Mouse (Mus musculus) CH12.LX (cell line): ENCODE measurements around the gene Tial1. TPM values are rescaled to one million over a fixed set of nuclear protein-coding genes. Genes with fewer than 3 reads are reported as not detected.

Source experiments
- DNase-seq: peaks from one replicate; pipeline ENCODE4 v3.0.0-alpha.2; 2013; ENCODE audit errors: extremely low read depth
- H3K27ac ChIP-seq: 2 replicates; pipeline ENCODE4 v1.5.1; 2012; ENCODE audit warnings: low read depth, mild to moderate bottlenecking, control low read depth, moderate library complexity; ENCODE audit not compliant: insufficient read depth
- H3K27me3 ChIP-seq: replicated peaks from 2 replicates; pipeline ENCODE3; 2012; ENCODE audit warnings: inconsistent platforms
- H3K36me3 ChIP-seq, 2 experiments: replicated peaks in 1 of 2; 2 replicates each; pipeline versions ENCODE3 to v1.6.1; 2012; ENCODE audit warnings: inconsistent platforms in 1 of 2, low read length in 1 of 2, mild to moderate bottlenecking in 1 of 2, mixed read lengths in 1 of 2, moderate library complexity in 1 of 2; ENCODE audit not compliant: control insufficient read depth in 1 of 2, insufficient read depth in 1 of 2
- H3K4me1 ChIP-seq, 2 experiments: 2 replicates each; pipeline ENCODE4 v1.6.1; 2012; ENCODE audit warnings: inconsistent platforms in 1 of 2, moderate library complexity in 1 of 2; ENCODE audit not compliant: insufficient read depth in 2 of 2, control insufficient read depth in 1 of 2
- H3K4me2 ChIP-seq: 2 replicates; pipeline ENCODE4 v1.6.1; 2012; ENCODE audit warnings: low read depth, mild to moderate bottlenecking, control low read depth; ENCODE audit not compliant: poor library complexity, insufficient read depth, severe bottlenecking
- H3K4me3 ChIP-seq, 3 experiments: fragments of 150-350 bp in 1 of 3; sonication (generic) in 1 of 3; replicated peaks in 1 of 3; 2 replicates each; pipeline versions ENCODE3 to v1.5.1; 2011 to 2012; ENCODE audit warnings: low read depth in 2 of 3, low read length in 2 of 3, mild to moderate bottlenecking in 2 of 3, moderate library complexity in 2 of 3, control low read depth in 1 of 3, improper control_type of control experiment in 1 of 3, inconsistent platforms in 1 of 3, mixed read lengths in 1 of 3; ENCODE audit not compliant: poor library complexity in 1 of 3
- H3K79me2 ChIP-seq: replicated peaks from 2 replicates; pipeline ENCODE4 v1.6.1; 2012; ENCODE audit warnings: mild to moderate bottlenecking, moderate library complexity; ENCODE audit not compliant: control insufficient read depth, poor library complexity, insufficient read depth, severe bottlenecking; ENCODE audit errors: extremely low read depth
- H3K9ac ChIP-seq: 2 replicates; pipeline ENCODE4 v1.6.1; 2012; ENCODE audit warnings: low read depth, mild to moderate bottlenecking, control low read depth, moderate library complexity; ENCODE audit not compliant: insufficient read depth
- H3K9me3 ChIP-seq: replicated peaks from 2 replicates; pipeline ENCODE3; 2012; ENCODE audit warnings: low read length, inconsistent platforms, mixed read lengths
- BHLHE40 ChIP-seq: IDR thresholded peaks from 2 replicates; pipeline ENCODE4 v1.6.1; 2011; ENCODE audit warnings: mild to moderate bottlenecking, low read depth, low read length, improper control_type of control experiment
- CHD1 ChIP-seq: IDR thresholded peaks from 2 replicates; pipeline ENCODE4 v1.6.1; 2012; ENCODE audit warnings: low read depth, low read length, improper control_type of control experiment, inconsistent platforms
- CHD2 ChIP-seq: IDR thresholded peaks from 2 replicates; pipeline ENCODE4 v1.6.1; 2011; ENCODE audit warnings: low read length, improper control_type of control experiment
- CTCF ChIP-seq, 2 experiments: IDR thresholded peaks in 1 of 2; conservative IDR thresholded peaks in 1 of 2; 2 replicates each; pipeline ENCODE4 v1.5.1; 2011 to 2012; ENCODE audit warnings: low read depth in 2 of 2, low read length in 2 of 2, improper control_type of control experiment in 1 of 2, inconsistent platforms in 1 of 2, mild to moderate bottlenecking in 1 of 2, moderate library complexity in 1 of 2
- E2F4 ChIP-seq: IDR thresholded peaks from 2 replicates; pipeline ENCODE4 v1.6.1; 2011; ENCODE audit warnings: low read depth, low read length, improper control_type of control experiment; ENCODE audit not compliant: insufficient replicate concordance
- EP300 ChIP-seq: IDR thresholded peaks from 2 replicates; pipeline ENCODE4 v1.6.1; 2011; ENCODE audit warnings: low read length, improper control_type of control experiment
- ETS1 ChIP-seq: conservative IDR thresholded peaks from 2 replicates; pipeline ENCODE4 v1.6.1; 2012; ENCODE audit warnings: low read depth, mild to moderate bottlenecking, inconsistent platforms, low read length, improper control_type of control experiment, moderate library complexity
- GABPA ChIP-seq: IDR thresholded peaks from 2 replicates; pipeline ENCODE4 v1.6.1; 2012; ENCODE audit warnings: low read depth, low read length, improper control_type of control experiment, inconsistent platforms; ENCODE audit not compliant: insufficient replicate concordance
- HCFC1 ChIP-seq: IDR thresholded peaks from 2 replicates; pipeline ENCODE4 v1.6.1; 2012; ENCODE audit warnings: low read depth, mild to moderate bottlenecking, inconsistent platforms, low read length, improper control_type of control experiment
- IRF4 ChIP-seq: IDR thresholded peaks from 2 replicates; pipeline ENCODE4 v1.6.1; 2014; ENCODE audit warnings: low read depth, mild to moderate bottlenecking, inconsistent platforms, low read length, improper control_type of control experiment
- JUND ChIP-seq: conservative IDR thresholded peaks from 2 replicates; pipeline ENCODE4 v1.6.1; 2011; ENCODE audit warnings: low read depth, low read length, improper control_type of control experiment
- KAT2A ChIP-seq: IDR thresholded peaks from 2 replicates; pipeline ENCODE4 v1.6.1; 2012; ENCODE audit warnings: low read length, improper control_type of control experiment, inconsistent platforms; ENCODE audit not compliant: insufficient replicate concordance
- MAX ChIP-seq: IDR thresholded peaks from 2 replicates; pipeline ENCODE4 v1.6.1; 2011; ENCODE audit warnings: low read length, improper control_type of control experiment
- MAZ ChIP-seq: IDR thresholded peaks from 2 replicates; pipeline ENCODE4 v1.6.1; 2012; ENCODE audit warnings: low read depth, mild to moderate bottlenecking, inconsistent platforms, low read length, improper control_type of control experiment, moderate library complexity
- MEF2A ChIP-seq: IDR thresholded peaks from 2 replicates; pipeline ENCODE4 v1.6.1; 2014; ENCODE audit warnings: low read depth, mild to moderate bottlenecking, inconsistent platforms, low read length, improper control_type of control experiment, borderline replicate concordance
- MXI1 ChIP-seq: IDR thresholded peaks from 2 replicates; pipeline ENCODE4 v1.6.1; 2011; ENCODE audit warnings: mild to moderate bottlenecking, low read depth, low read length, improper control_type of control experiment
- MYC ChIP-seq: IDR thresholded peaks from 2 replicates; pipeline ENCODE4 v1.6.1; 2011; ENCODE audit warnings: low read depth, mild to moderate bottlenecking, improper control_type of control experiment, low read length
- NRF1 ChIP-seq: IDR thresholded peaks from 2 replicates; pipeline ENCODE4 v1.6.1; 2014; ENCODE audit warnings: low read depth, mild to moderate bottlenecking, inconsistent platforms, low read length, improper control_type of control experiment, moderate library complexity
- PAX5 ChIP-seq: IDR thresholded peaks from 2 replicates; pipeline ENCODE4 v1.6.1; 2012; ENCODE audit warnings: low read length, inconsistent platforms, mixed read lengths
- POLR2A ChIP-seq: IDR thresholded peaks from 2 replicates; pipeline ENCODE4 v1.6.1; 2011; ENCODE audit warnings: low read depth, mild to moderate bottlenecking, improper control_type of control experiment, low read length
- POLR2AphosphoS2 ChIP-seq: IDR thresholded peaks from 2 replicates; pipeline ENCODE4 v1.6.1; 2011; ENCODE audit warnings: low read depth, low read length, improper control_type of control experiment
- RCOR1 ChIP-seq: conservative IDR thresholded peaks from 2 replicates; pipeline ENCODE4 v1.6.1; 2012; ENCODE audit warnings: low read depth, mild to moderate bottlenecking, inconsistent platforms, low read length, improper control_type of control experiment
- SIN3A ChIP-seq: IDR thresholded peaks from 2 replicates; pipeline ENCODE4 v1.6.1; 2012; ENCODE audit warnings: low read length, improper control_type of control experiment, inconsistent platforms
- SMC3 ChIP-seq: IDR thresholded peaks from 2 replicates; pipeline ENCODE4 v1.6.1; 2011; ENCODE audit warnings: low read depth, low read length, improper control_type of control experiment
- TBP ChIP-seq: conservative IDR thresholded peaks from 2 replicates; pipeline ENCODE4 v1.6.1; 2011; ENCODE audit warnings: low read depth, low read length, improper control_type of control experiment
- USF1 ChIP-seq: IDR thresholded peaks from 2 replicates; pipeline ENCODE4 v1.6.1; 2014; ENCODE audit warnings: low read depth, mild to moderate bottlenecking, inconsistent platforms, low read length, improper control_type of control experiment
- USF2 ChIP-seq: conservative IDR thresholded peaks from 2 replicates; pipeline ENCODE4 v1.6.1; 2011; ENCODE audit warnings: low read depth, low read length, improper control_type of control experiment
- ZC3H11A ChIP-seq: IDR thresholded peaks from 2 replicates; pipeline ENCODE4 v1.6.1; 2012; ENCODE audit warnings: low read depth, mild to moderate bottlenecking, inconsistent platforms, low read length, improper control_type of control experiment
- ZKSCAN1 ChIP-seq: IDR thresholded peaks from 2 replicates; pipeline ENCODE4 v1.6.1; 2012; ENCODE audit warnings: low read depth, inconsistent platforms, low read length, improper control_type of control experiment, borderline replicate concordance
- ZMIZ1 ChIP-seq: IDR thresholded peaks from 2 replicates; pipeline ENCODE4 v1.6.1; 2012; ENCODE audit warnings: low read depth, mild to moderate bottlenecking, inconsistent platforms, low read length, improper control_type of control experiment
- ZNF384 ChIP-seq: IDR thresholded peaks from 2 replicates; pipeline ENCODE4 v1.6.1; 2012; ENCODE audit warnings: low read depth, low read length, improper control_type of control experiment, inconsistent platforms
- dilution Hi-C: fragments of 300-500 bp; cut with MboI; formaldehyde crosslinking; loops from 2 replicates; pipeline ENCODE4 v1.14.3; 2020; ENCODE audit warnings: low sequenced_read_pairs; ENCODE audit not compliant: extremely low pct_unique_long_range_greater_than_20kb, extremely low pct_ligation_motif_present
- in situ Hi-C: fragments of 300-500 bp; cut with MboI; formaldehyde crosslinking; loops from 3 replicates; pipeline ENCODE4 v1.14.3; 2019; ENCODE audit warnings: low sequenced_read_pairs, low pct_ligation_motif_present, low pct_unique_long_range_greater_than_20kb, mixed read lengths
- polyA plus RNA-seq: library from polyadenylated mRNA; unstranded; fragments of >175 nt; gene quantifications from 2 replicates; pipeline ENCODE4 v1.2.1, GENCODE M21; 2012; ENCODE audit warnings: low read depth; ENCODE audit not compliant: insufficient read length
- total RNA-seq, 2 experiments: library from RNA; depleted of rRNA; stranded (reverse); fragments of 300-350 nt in 1 of 2; fragments of >200 nt in 1 of 2; gene quantifications; 2 replicates each; pipeline ENCODE4 v1.2.3; 2012 to 2014

Gene Tial1
- total and polyA plus RNA-seq, 3 experiments = 43.2 to 101 (median 52.9) TPM

- peak overlapping the region; percentile 73 to 86 (median 78) for H3K4me3 ChIP-seq
- H3K36me3 ChIP-seq = no peaks in the 10 kb centered on the region
- no peaks in the 10 kb centered on the region for H3K27me3 ChIP-seq
- dilution Hi-C loops (no loop called here), in situ Hi-C loops (loop anchor here (5.0 to 10.0 kb wide), 2 partner anchors 81 to 244 kb away; no protein-coding TSS in a partner anchor)
- DNase-seq = no peak
- peak overlapping the region; percentile 73 for H3K9ac ChIP-seq
- no peak for TF ChIP-seq ZMIZ1
- TF ChIP-seq, all 38 proteins: peak for 0
- H3K27ac ChIP-seq = peak overlapping the region; percentile 41; the same call in 1 of the 2 replicates
- no peak overlapping the region; the same call in 1 of the 2 replicates for H3K4me2 ChIP-seq
- H3K79me2 ChIP-seq = peaks cover 31% of the 10 kb centered on the region
- peaks cover 6 to 33% of the 10 kb centered on the region in 2 experiments; a peak in 3 of 4 replicates for H3K4me1 ChIP-seq
- no peaks in the 10 kb centered on the region for H3K9me3 ChIP-seq
These were observed 670 bp downstream of the Tial1 start for GRCm38 (mm10) chr7:128460865-128461228.

- Histone ChIP-seq H3K36me3 (no peaks in the 10 kb centered on the region), H3K27ac (peak overlapping the region; percentile 41; the same call in 1 of the 2 replicates), H3K27me3 (no peaks in the 10 kb centered on the region), H3K4me3 (peak overlapping the region; percentile 73 to 86 (median 78)), H3K79me2 (peaks cover 32% of the 10 kb centered on the region), H3K4me2 (peak overlapping the region; percentile 76), H3K9ac (peak overlapping the region; percentile 73), H3K4me1 (peaks cover 6 to 37% of the 10 kb centered on the region in 2 experiments; a peak in 3 of 4 replicates), H3K9me3 (no peaks in the 10 kb centered on the region)
- dilution Hi-C loops = no loop called here
- peak; percentile 31 for DNase-seq
- in situ Hi-C loops = loop anchor here (5.0 to 10.0 kb wide), 2 partner anchors 82 to 245 kb away; no protein-coding TSS in a partner anchor
- peak; percentile 62; the same call in 1 of the 2 replicates for TF ChIP-seq MAZ
- TF ChIP-seq HCFC1 = no peak
- peak; percentile 84 for TF ChIP-seq MAX
- peak; percentile 33 for TF ChIP-seq USF1
- no peak for TF ChIP-seq MEF2A
- TF ChIP-seq RCOR1 = no peak
- no peak for TF ChIP-seq CTCF (conservative IDR thresholded peaks at IDR 0.05 in 1 of 2, IDR thresholded peaks at IDR 0.05 in 1 of 2; ENCODE audit: low read depth in 2 of 2, low read length in 2 of 2)
- TF ChIP-seq SIN3A = peak; percentile 87
- TF ChIP-seq MXI1 = peak; percentile 96
- TF ChIP-seq EP300 = no peak
- TF ChIP-seq GABPA = no peak
- TF ChIP-seq MYC = 0 out of 2 replicates have a peak, but pooled peaks have one; percentile 59
- TF ChIP-seq CHD1 = no peak
- TF ChIP-seq ZNF384 = peak; percentile 54; the same call in 1 of the 2 replicates
- no peak for TF ChIP-seq SMC3
- TF ChIP-seq CHD2 = no peak
- no peak for TF ChIP-seq ZC3H11A
- no peak for TF ChIP-seq USF2
- TF ChIP-seq KAT2A = no peak
- TF ChIP-seq E2F4 = no peak
- no peak for TF ChIP-seq IRF4
- no peak for TF ChIP-seq POLR2A
- TF ChIP-seq TBP = 0 out of 2 replicates have a peak, but pooled peaks have one; percentile 29
- 0 out of 2 replicates have a peak, but pooled peaks have one; percentile 26 for TF ChIP-seq NRF1
- peak; percentile 55 for TF ChIP-seq BHLHE40
- 0 out of 2 replicates have a peak, but pooled peaks have one; percentile 19 for TF ChIP-seq ZMIZ1
- no peak for TF ChIP-seq POLR2AphosphoS2
- TF ChIP-seq ZKSCAN1 = no peak
- no peak for TF ChIP-seq JUND
- no peak for TF ChIP-seq PAX5
- no peak for TF ChIP-seq ETS1
These were observed 1.2 kb downstream of the Tial1 start for GRCm38 (mm10) chr7:128460131-128460864.
